Mouse (Mus musculus): ENCODE data around the gene Fam219a. TPM values are rescaled to one million over a fixed set of nuclear protein-coding genes. Genes with fewer than 3 reads are reported as not detected.

Gene Fam219a
- polyA plus RNA-seq, 1 experiment, result 16.3 TPM

GRCm38 (mm10) chr4:41568682-41569410 lies 492 bp downstream of the Fam219a start:
- no peak for DNase-seq (ENCODE audit: low read depth in 1 of 2, low spot score in 2 of 2)
- 3% methylated on average over 55 of the region's 58 CpGs for WGBS
- H3K36me3 ChIP-seq (ENCODE audit: control insufficient read depth, insufficient read depth, low read length), result no peaks in the 10 kb centered on the region
- H3K4me1 ChIP-seq (ENCODE audit: control insufficient read depth, insufficient read depth, insufficient read length), result no peaks in the 10 kb centered on the region; the same call in 1 of the 2 replicates
- H3K27me3 ChIP-seq (ENCODE audit: control insufficient read depth, insufficient read depth, low read length), result no peaks in the 10 kb centered on the region
- H3K4me3 ChIP-seq (ENCODE audit: extremely low read depth, insufficient read depth, insufficient read length), result peak overlapping the region; percentile 73
- no peak for TF ChIP-seq CTCF (IDR thresholded peaks at IDR 0.05; ENCODE audit: extremely low read depth, insufficient read depth, insufficient read length, insufficient replicate concordance)
- no peak for TF ChIP-seq POLR2A (IDR thresholded peaks at IDR 0.05; ENCODE audit: low read depth, low read length)
- no peak overlapping the region; the same call in 1 of the 2 replicates for H3K27ac ChIP-seq (ENCODE audit: insufficient read depth, low read length)

DNA sequence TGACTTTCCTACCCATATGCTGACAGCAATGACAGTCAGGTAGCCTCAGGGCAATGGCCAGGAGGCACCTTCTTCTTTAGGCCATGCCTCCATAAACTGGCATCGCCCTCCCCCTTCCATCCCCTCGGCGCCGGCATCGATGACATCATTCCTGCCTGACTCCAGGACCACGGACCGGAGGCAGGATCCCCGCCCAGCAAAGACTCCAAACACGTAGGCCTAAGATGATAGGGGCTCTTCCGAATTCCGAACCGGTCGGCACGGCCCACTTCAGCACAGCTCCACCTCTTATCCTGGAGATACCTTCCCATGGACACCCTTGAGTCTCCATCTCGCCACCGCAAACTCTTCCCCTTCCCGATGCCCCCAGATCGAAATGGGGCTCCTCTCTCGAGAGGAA lies 1.1 kb downstream of the Fam219a start:
- no peak for TF ChIP-seq POLR2A (IDR thresholded peaks at IDR 0.05; ENCODE audit: low read depth, low read length)
- no peak for TF ChIP-seq CTCF (IDR thresholded peaks at IDR 0.05; ENCODE audit: extremely low read depth, insufficient read depth, insufficient read length, insufficient replicate concordance)
- no peaks in the 10 kb centered on the region for H3K27me3 ChIP-seq (ENCODE audit: control insufficient read depth, insufficient read depth, low read length)
- 46% methylated on average over 19 of the region's 19 CpGs for WGBS
- no peak for DNase-seq (ENCODE audit: low read depth in 1 of 2, low spot score in 2 of 2)
- no peaks in the 10 kb centered on the region; the same call in 1 of the 2 replicates for H3K4me1 ChIP-seq (ENCODE audit: control insufficient read depth, insufficient read depth, insufficient read length)
- H3K4me3 ChIP-seq (ENCODE audit: extremely low read depth, insufficient read depth, insufficient read length), result peak overlapping the region; percentile 73; the same call in 1 of the 2 replicates
- H3K36me3 ChIP-seq (ENCODE audit: control insufficient read depth, insufficient read depth, low read length), result no peaks in the 10 kb centered on the region
- no peak overlapping the region for H3K27ac ChIP-seq (ENCODE audit: insufficient read depth, low read length)

GRCm38 (mm10) chr4:41566123-41566522 lies 3.2 kb downstream of the Fam219a start:
- no peak for TF ChIP-seq CTCF (IDR thresholded peaks at IDR 0.05; ENCODE audit: extremely low read depth, insufficient read depth, insufficient read length, insufficient replicate concordance)
- TF ChIP-seq POLR2A (IDR thresholded peaks at IDR 0.05; ENCODE audit: low read depth, low read length), result no peak
- H3K36me3 ChIP-seq (ENCODE audit: control insufficient read depth, insufficient read depth, low read length), result no peaks in the 10 kb centered on the region
- no peak for DNase-seq (ENCODE audit: low read depth in 1 of 2, low spot score in 2 of 2)
- H3K4me3 ChIP-seq (ENCODE audit: extremely low read depth, insufficient read depth, insufficient read length), result no peak overlapping the region
- H3K4me1 ChIP-seq (ENCODE audit: control insufficient read depth, insufficient read depth, insufficient read length), result no peaks in the 10 kb centered on the region; the same call in 1 of the 2 replicates
- no peaks in the 10 kb centered on the region for H3K27me3 ChIP-seq (ENCODE audit: control insufficient read depth, insufficient read depth, low read length)
- H3K27ac ChIP-seq (ENCODE audit: insufficient read depth, low read length), result no peak overlapping the region
- WGBS, result 82% methylated on average over 3 of the region's 3 CpGs

DNA sequence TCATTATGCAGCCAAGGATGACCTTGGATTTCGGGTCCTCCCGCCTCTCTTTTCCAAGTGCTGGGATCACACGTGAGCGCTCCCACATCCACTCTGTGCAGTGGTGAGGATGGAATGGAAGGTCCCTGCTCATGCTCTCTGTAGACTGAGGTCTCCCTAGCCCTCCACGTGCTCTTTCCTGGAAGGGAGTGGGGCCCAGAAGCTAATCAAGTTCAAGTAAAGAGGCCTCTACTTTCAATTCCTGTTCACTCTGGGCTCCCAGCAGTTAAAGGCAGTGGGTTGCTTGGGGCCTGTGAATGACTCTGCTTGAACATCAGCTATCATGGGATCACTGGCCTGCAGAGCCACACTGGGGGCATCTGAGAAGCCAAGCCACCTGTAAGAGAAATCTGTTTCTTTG lies 6.0 kb downstream of the Fam219a start:
- WGBS, result 76% methylated on average over 5 of the region's 5 CpGs

DNA sequence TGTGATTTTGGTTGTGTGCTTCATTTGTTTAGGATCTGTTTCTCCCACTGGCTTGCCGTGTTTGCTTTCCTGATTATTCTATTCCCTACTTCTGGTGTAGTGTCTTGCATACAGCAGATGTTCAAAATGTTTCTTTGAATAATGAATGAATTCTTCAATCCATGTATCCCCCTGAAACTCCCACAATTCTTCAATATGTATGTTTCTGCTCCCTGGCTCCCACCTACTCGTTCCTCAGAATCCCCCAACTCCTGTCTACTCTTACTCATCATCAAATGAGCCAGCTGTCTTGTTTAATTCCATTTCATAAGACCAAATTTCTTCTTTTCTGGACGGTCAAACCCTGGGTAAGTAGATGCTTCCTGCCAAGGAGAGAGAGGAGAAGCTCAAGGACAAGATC lies 12.2 kb downstream of the Fam219a start:
- Histone ChIP-seq H3K4me3 (ENCODE audit: extremely low read depth, insufficient read depth, insufficient read length) (no peak overlapping the region), H3K27ac (ENCODE audit: insufficient read depth, low read length) (no peak overlapping the region), H3K36me3 (ENCODE audit: control insufficient read depth, insufficient read depth, low read length) (no peaks in the 10 kb centered on the region), H3K27me3 (ENCODE audit: control insufficient read depth, insufficient read depth, low read length) (no peaks in the 10 kb centered on the region), H3K4me1 (ENCODE audit: control insufficient read depth, insufficient read depth, insufficient read length) (peaks cover 4% of the 10 kb centered on the region; the same call in 1 of the 2 replicates)
- TF ChIP-seq CTCF (IDR thresholded peaks at IDR 0.05; ENCODE audit: extremely low read depth, insufficient read depth, insufficient read length, insufficient replicate concordance) (no peak), POLR2A (IDR thresholded peaks at IDR 0.05; ENCODE audit: low read depth, low read length) (no peak)
- 74% methylated on average over 3 of the region's 3 CpGs for WGBS
- no peak for DNase-seq (ENCODE audit: low read depth in 1 of 2, low spot score in 2 of 2)

More for the DNA sequence above, 6.0 kb downstream of the Fam219a start:
- no peak for DNase-seq (ENCODE audit: low read depth in 1 of 2, low spot score in 2 of 2)
- Histone ChIP-seq H3K4me1 (ENCODE audit: control insufficient read depth, insufficient read depth, insufficient read length) (no peaks in the 10 kb centered on the region; the same call in 1 of the 2 replicates), H3K27me3 (ENCODE audit: control insufficient read depth, insufficient read depth, low read length) (no peaks in the 10 kb centered on the region), H3K36me3 (ENCODE audit: control insufficient read depth, insufficient read depth, low read length) (no peaks in the 10 kb centered on the region), H3K4me3 (ENCODE audit: extremely low read depth, insufficient read depth, insufficient read length) (no peak overlapping the region), H3K27ac (ENCODE audit: insufficient read depth, low read length) (no peak overlapping the region)
- TF ChIP-seq POLR2A (IDR thresholded peaks at IDR 0.05; ENCODE audit: low read depth, low read length), result no peak
- TF ChIP-seq CTCF (IDR thresholded peaks at IDR 0.05; ENCODE audit: extremely low read depth, insufficient read depth, insufficient read length, insufficient replicate concordance), result no peak

GRCm38 (mm10) chr4:41556311-41556953 lies 12.9 kb downstream of the Fam219a start:
- Histone ChIP-seq H3K27ac (ENCODE audit: insufficient read depth, low read length) (no peak overlapping the region; the same call in 1 of the 2 replicates), H3K36me3 (ENCODE audit: control insufficient read depth, insufficient read depth, low read length) (no peaks in the 10 kb centered on the region), H3K4me1 (ENCODE audit: control insufficient read depth, insufficient read depth, insufficient read length) (peaks cover 4% of the 10 kb centered on the region; the same call in 1 of the 2 replicates), H3K4me3 (ENCODE audit: extremely low read depth, insufficient read depth, insufficient read length) (no peak overlapping the region), H3K27me3 (ENCODE audit: control insufficient read depth, insufficient read depth, low read length) (no peaks in the 10 kb centered on the region)
- 40% methylated on average over 5 of the region's 5 CpGs for WGBS
- no peak for DNase-seq (ENCODE audit: low read depth in 1 of 2, low spot score in 2 of 2)
- TF ChIP-seq CTCF (IDR thresholded peaks at IDR 0.05; ENCODE audit: extremely low read depth, insufficient read depth, insufficient read length, insufficient replicate concordance) (no peak), POLR2A (IDR thresholded peaks at IDR 0.05; ENCODE audit: low read depth, low read length) (no peak)
